Mouse (Mus musculus) liver, adult (tissue): ENCODE results near the gene Opa1.

Experiments
- GATA4 ChIP-seq: IDR thresholded peaks from 2 replicates; pipeline ENCODE4 v1.6.1; 2014; ENCODE audit warnings: mild to moderate bottlenecking, low read length; ENCODE audit not compliant: insufficient replicate concordance

Gene Opa1

GRCm38 (mm10) chr16:29673230-29673629, 94.1 kb downstream of the Opa1 start:
- TF ChIP-seq GATA4: no peak

- TF ChIP-seq GATA4: no peak
These were observed 100.5 kb downstream of the Opa1 start for GRCm38 (mm10) chr16:29679607-29680006.

- no peak for TF ChIP-seq GATA4
These were observed 101.5 kb downstream of the Opa1 start for GRCm38 (mm10) chr16:29680548-29681175.

- no peak for TF ChIP-seq GATA4
These were observed 103.7 kb downstream of the Opa1 start for GRCm38 (mm10) chr16:29682555-29683431.

GRCm38 (mm10) chr16:29683563-29683962, 104.4 kb downstream of the Opa1 start:
- no peak for TF ChIP-seq GATA4

- TF ChIP-seq GATA4: no peak
These were observed 105.0 kb downstream of the Opa1 start for GRCm38 (mm10) chr16:29684111-29684510.

GRCm38 (mm10) chr16:29684641-29685040, 105.5 kb downstream of the Opa1 start:
- TF ChIP-seq GATA4: no peak

GRCm38 (mm10) chr16:29686141-29686540, 107.0 kb downstream of the Opa1 start:
- no peak for TF ChIP-seq GATA4

- TF ChIP-seq GATA4: no peak
These were observed 109.1 kb downstream of the Opa1 start for GRCm38 (mm10) chr16:29687987-29688885.

- TF ChIP-seq GATA4: no peak
These were observed 110.2 kb downstream of the Opa1 start for GRCm38 (mm10) chr16:29689187-29689819.

GRCm38 (mm10) chr16:29693025-29693682, 114.0 kb downstream of the Opa1 start:
- no peak for TF ChIP-seq GATA4

- TF ChIP-seq GATA4: no peak
These were observed 114.8 kb downstream of the Opa1 start for GRCm38 (mm10) chr16:29693791-29694419.

- no peak for TF ChIP-seq GATA4
These were observed 115.4 kb downstream of the Opa1 start for GRCm38 (mm10) chr16:29694420-29694959.
